Mouse (Mus musculus) erythroblast, adult 5-6 weeks (primary cell): Measurements from ENCODE around the gene Rnf25. TPM values are rescaled to one million over a fixed set of nuclear protein-coding genes. Genes with fewer than 3 reads are reported as not detected.

ENCODE experiments used
- total RNA-seq, 2 experiments: library from RNA; stranded (forward) in 1 of 2; stranded (reverse) in 1 of 2; fragments of 150-400 nt in 1 of 2; fragments of 200-764, 138-1000 nt in 1 of 2; gene quantifications; 2 replicates each; pipeline versions ENCODE4 v1.2.3 to v1.2.4; 2015 to 2017; ENCODE audit warnings: low replicate concordance in 2 of 2

The Rnf25 gene
- total RNA-seq, 2 experiments from 2014 or later = 4.4 to 18.1 TPM

Other genes with a start within 250 kb of the Rnf25 start
- gene Catip, start 239.3 kb downstream of the Rnf25 start, total RNA-seq (2015; ENCODE audit: low replicate concordance) = not detected in 2 replicates
- gene Catip, start 239.3 kb downstream of the Rnf25 start, total RNA-seq (2017; ENCODE audit: low replicate concordance) = not detected in 2 replicates
- gene Slc11a1, start 226.2 kb downstream of the Rnf25 start, total RNA-seq (2015; ENCODE audit: low replicate concordance) = 20.2 and 37.0 TPM in 2 replicates
- gene Slc11a1, start 226.2 kb downstream of the Rnf25 start, total RNA-seq (2017; ENCODE audit: low replicate concordance) = 3.0 and 12.7 TPM in 2 replicates
- 30.7 and 40.5 TPM in 2 replicates for gene Ctdsp1, start 209.9 kb downstream of the Rnf25 start, total RNA-seq (2015; ENCODE audit: low replicate concordance)
- gene Ctdsp1, start 209.9 kb downstream of the Rnf25 start, total RNA-seq (2017; ENCODE audit: low replicate concordance) = 10.5 and 22.8 TPM in 2 replicates
- not detected in 2 replicates for gene Vil1, start 192.0 kb downstream of the Rnf25 start, total RNA-seq (2015; ENCODE audit: low replicate concordance)
- not detected in 2 replicates for gene Vil1, start 192.0 kb downstream of the Rnf25 start, total RNA-seq (2017; ENCODE audit: low replicate concordance)
- gene Cnot9, start 95.3 kb downstream of the Rnf25 start, total RNA-seq (2015; ENCODE audit: low replicate concordance) = 12.1 and 15.4 TPM in 2 replicates
- 15.9 and 28.2 TPM in 2 replicates for gene Cnot9, start 95.3 kb downstream of the Rnf25 start, total RNA-seq (2017; ENCODE audit: low replicate concordance)
- not detected in 2 replicates for gene Plcd4, start 58.5 kb downstream of the Rnf25 start, total RNA-seq (2015; ENCODE audit: low replicate concordance)
- 1.4 TPM in 1 of 2 replicates, not detected in the other for gene Plcd4, start 58.5 kb downstream of the Rnf25 start, total RNA-seq (2017; ENCODE audit: low replicate concordance)
- 7.1 and 9.8 TPM in 2 replicates for gene Usp37, start 57.1 kb downstream of the Rnf25 start, total RNA-seq (2015; ENCODE audit: low replicate concordance)
- gene Usp37, start 57.1 kb downstream of the Rnf25 start, total RNA-seq (2017; ENCODE audit: low replicate concordance) = 12.4 and 28.7 TPM in 2 replicates
- 4.6 and 5.2 TPM in 2 replicates for gene Zfp142, start 13.2 kb downstream of the Rnf25 start, total RNA-seq (2015; ENCODE audit: low replicate concordance)
- gene Zfp142, start 13.2 kb downstream of the Rnf25 start, total RNA-seq (2017; ENCODE audit: low replicate concordance) = 2.8 and 4.7 TPM in 2 replicates
- 0.77 and 1.5 TPM in 2 replicates for gene Bcs1l, start 13.1 kb downstream of the Rnf25 start, total RNA-seq (2015; ENCODE audit: low replicate concordance)
- 0.51 and 2.4 TPM in 2 replicates for gene Bcs1l, start 13.1 kb downstream of the Rnf25 start, total RNA-seq (2017; ENCODE audit: low replicate concordance)
- gene Stk36, start within 50 bp of the Rnf25 start, total RNA-seq (2015; ENCODE audit: low replicate concordance) = not detected in 2 replicates
- gene Stk36, start within 50 bp of the Rnf25 start, total RNA-seq (2017; ENCODE audit: low replicate concordance) = 0.42 TPM in 1 of 2 replicates, not detected in the other
- 0.77 and 3.1 TPM in 2 replicates for gene Ttll4, start 60.3 kb upstream of the Rnf25 start, total RNA-seq (2015; ENCODE audit: low replicate concordance)
- gene Ttll4, start 60.3 kb upstream of the Rnf25 start, total RNA-seq (2017; ENCODE audit: low replicate concordance) = 10.3 and 13.7 TPM in 2 replicates
- 10.0 and 16.7 TPM in 2 replicates for gene Cyp27a1, start 112.2 kb upstream of the Rnf25 start, total RNA-seq (2015; ENCODE audit: low replicate concordance)
- gene Cyp27a1, start 112.2 kb upstream of the Rnf25 start, total RNA-seq (2017; ENCODE audit: low replicate concordance) = 5.1 and 6.7 TPM in 2 replicates
- not detected in 2 replicates for gene Prkag3, start 147.8 kb upstream of the Rnf25 start, total RNA-seq (2015; ENCODE audit: low replicate concordance)
- gene Prkag3, start 147.8 kb upstream of the Rnf25 start, total RNA-seq (2017; ENCODE audit: low replicate concordance) = 0.14 TPM in 1 of 2 replicates, not detected in the other
- not detected in 2 replicates for gene Wnt6, start 170.5 kb upstream of the Rnf25 start, total RNA-seq (2015; ENCODE audit: low replicate concordance)
- gene Wnt6, start 170.5 kb upstream of the Rnf25 start, total RNA-seq (2017; ENCODE audit: low replicate concordance) = not detected in 2 replicates
- not detected in 2 replicates for gene Wnt10a, start 190.1 kb upstream of the Rnf25 start, total RNA-seq (2015; ENCODE audit: low replicate concordance)
- not detected in 2 replicates for gene Wnt10a, start 190.1 kb upstream of the Rnf25 start, total RNA-seq (2017; ENCODE audit: low replicate concordance)